Mouse (Mus musculus): ENCODE data around the gene St6gal1.

Gene St6gal1

DNA sequence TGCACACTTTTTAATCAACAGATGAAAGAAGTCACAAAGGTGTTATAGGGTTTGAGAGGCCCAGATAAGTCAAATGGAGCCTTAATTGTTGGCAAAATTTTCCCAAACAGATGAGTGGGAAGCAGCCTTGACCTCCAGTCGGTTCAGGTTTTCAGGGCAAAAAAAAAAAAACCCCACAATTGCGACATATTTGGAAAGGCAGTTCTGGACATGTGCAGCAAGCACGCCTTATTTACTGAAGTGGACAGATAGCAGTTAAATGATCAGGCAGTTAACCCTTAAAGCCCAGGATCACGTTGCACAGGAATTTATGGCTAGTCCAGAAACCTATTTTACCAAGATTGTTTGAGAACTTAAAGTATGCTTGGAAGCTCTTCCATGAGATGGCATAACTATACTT lies 112.8 kb downstream of the St6gal1 start:
- DNase-seq (ENCODE audit: extremely low spot score) = no peak

DNA sequence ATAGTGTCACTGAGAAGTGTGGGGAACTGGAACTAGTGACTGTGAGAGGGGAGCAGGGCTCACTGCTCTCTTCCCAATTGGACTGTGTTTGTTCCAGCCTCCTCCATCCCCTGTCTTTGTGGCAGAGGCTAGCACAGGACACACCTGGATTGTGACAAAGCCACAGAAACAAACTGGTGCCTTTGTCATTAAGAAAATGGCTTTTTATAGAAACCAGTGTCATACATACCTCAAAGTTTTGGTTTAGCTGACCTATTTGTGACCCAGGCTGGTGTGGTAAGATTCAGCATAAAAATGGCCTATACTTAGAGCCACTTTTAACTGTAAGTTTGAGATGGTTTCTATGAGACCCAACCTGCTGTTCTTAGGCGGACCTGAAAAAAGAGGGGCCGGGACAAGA lies 116.7 kb downstream of the St6gal1 start:
- no peak for DNase-seq (ENCODE audit: extremely low spot score)

GRCm38 (mm10) chr16:23350802-23351201 lies 126.3 kb downstream of the St6gal1 start:
- no peak for DNase-seq (ENCODE audit: extremely low spot score)

DNA sequence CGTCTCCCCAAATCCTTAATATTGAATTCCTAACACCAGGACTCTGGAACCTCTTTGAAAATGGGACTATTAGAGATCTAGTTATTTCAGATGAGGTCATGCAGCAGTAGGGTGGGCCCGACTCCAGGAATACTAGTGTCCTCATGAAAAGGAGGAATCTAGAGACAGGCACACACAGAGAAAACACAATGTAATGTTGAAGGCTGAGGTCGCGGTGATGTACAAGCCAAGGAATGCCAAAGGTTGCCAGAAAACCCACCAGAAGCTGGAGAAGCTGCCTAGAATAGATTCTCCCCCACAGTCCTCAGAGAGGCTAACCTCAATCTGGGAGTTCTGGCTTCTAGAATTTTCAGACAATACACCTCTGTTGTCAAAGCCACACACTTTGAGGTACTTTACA lies 136.5 kb downstream of the St6gal1 start:
- DNase-seq (ENCODE audit: extremely low spot score) = no peak

DNA sequence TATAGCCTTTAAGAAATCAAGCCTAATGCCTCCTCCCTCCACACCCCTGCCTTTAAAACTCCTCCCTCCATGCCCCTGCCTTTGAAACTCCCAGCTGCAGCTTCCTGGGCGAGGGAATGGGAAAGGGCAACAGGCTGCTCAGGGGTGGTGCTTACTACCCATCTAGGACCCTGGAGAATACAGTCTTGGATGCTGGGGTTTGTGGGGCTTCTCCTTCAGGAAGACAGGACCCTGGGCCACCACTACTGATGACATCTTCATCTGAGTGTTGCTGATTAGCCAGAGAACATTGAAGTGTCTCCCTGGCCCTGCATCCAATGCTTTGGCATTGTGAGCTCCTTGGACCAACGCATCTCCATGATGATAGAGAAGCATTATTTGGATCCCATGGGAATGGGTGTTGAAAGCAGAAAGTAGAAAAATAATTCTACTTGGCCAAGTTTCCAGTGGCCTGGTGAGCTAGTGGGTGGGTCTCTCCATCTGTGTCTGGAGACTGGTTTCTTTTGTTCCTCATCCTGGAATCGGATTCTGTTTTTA lies 137.0 kb downstream of the St6gal1 start:
- DNase-seq (ENCODE audit: extremely low spot score) = no peak

GRCm38 (mm10) chr16:23364328-23364990 lies 139.9 kb downstream of the St6gal1 start:
- DNase-seq (ENCODE audit: extremely low spot score) = no peak

DNA sequence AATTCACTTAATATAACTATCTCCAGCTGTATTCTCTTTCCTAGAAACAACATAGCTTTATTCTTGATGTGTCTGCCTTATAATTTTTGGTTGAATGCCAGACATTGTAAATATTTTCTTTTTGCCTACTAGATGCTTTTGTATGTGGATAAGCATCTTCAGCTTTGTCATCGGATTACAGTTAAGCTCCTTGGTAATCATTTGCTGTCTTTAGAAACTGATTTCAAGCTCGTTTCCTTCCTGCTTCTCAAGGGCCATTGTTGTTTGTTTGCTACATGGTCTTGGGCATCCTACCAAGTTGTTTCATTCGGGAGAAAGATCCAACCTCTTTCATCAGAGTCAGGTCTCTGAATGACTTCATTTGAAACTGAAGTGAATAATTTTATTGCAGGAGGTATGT lies 144.6 kb downstream of the St6gal1 start:
- no peak for DNase-seq (ENCODE audit: extremely low spot score)

- no peak for DNase-seq (ENCODE audit: extremely low spot score)
Observed at GRCm38 (mm10) chr16:23370724-23371123, 146.2 kb downstream of the St6gal1 start.

DNA sequence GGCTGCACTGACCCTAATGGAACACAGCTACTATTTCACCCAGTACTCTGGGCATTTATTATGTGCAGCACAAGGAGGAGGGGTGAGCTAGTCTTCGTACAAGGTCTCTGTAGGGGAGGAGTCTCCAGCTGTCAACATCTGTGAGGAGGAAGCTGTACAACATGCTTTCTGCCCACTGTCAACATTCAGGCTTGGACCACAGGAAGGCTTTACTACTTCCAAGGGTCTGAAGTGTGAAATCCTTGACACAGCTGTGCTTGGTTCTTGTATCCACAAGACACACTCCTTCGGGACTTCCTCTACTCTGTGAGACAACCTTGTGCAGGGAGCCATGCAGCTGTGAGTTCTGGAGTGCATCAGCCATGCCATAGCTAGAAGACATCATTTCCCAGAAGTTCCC lies 147.8 kb downstream of the St6gal1 start:
- no peak for DNase-seq (ENCODE audit: extremely low spot score)

GRCm38 (mm10) chr16:23374068-23374467 lies 149.5 kb downstream of the St6gal1 start:
- DNase-seq (ENCODE audit: extremely low spot score) = no peak

GRCm38 (mm10) chr16:23374938-23375337 lies 150.4 kb downstream of the St6gal1 start:
- no peak for DNase-seq (ENCODE audit: extremely low spot score)

DNA sequence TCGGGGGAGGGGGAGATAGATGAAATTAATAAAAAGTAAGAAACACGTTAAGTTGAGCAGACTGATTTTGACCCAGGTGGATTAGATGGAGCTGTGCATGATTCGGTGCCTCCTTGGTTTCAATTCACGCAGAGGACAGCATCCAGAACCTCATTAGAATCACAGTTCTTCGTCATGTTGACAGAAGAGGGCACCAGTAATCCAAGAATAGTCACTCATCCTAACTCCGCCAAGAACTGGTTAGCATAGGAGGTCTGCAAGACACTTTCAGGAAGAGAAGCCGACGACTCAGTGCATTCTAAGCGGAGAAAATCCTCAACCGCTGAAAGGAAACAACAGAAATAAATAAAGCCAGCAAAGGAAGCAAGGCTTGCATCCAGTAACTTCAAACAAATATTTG lies 151.6 kb downstream of the St6gal1 start:
- DNase-seq (ENCODE audit: extremely low spot score) = no peak

DNA sequence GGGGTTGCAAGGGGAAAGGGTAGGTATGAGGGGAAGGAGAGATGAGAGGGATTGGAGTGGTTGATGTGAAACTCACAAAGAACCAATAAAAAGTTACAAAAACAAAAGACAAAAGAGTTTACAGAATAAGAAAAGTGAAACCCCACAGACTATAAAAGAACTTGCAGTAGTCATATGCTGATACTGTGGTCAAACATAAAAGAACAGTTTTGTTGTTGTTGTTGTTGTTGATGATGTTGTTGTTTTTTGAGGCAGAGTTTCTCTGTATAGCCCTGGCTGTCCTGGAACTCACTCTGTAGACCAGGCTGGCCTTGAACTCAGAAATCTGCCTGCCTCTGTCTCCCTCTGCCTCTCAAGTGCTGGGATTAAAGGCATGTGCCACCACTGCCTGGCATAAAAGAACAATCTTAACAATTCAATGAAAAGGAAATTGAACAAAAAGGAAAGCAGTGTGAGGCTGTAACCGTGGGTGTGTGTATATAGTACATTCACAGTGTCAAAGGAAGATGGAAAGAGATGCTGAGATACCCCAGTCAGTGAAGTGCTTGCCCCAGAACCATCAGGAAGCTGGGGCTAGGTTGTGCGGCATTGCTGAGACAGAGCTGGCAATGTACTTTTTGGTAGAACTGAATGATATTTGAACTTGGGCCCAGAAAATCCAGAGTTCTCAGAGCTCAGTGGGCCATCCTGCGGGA lies 155.1 kb downstream of the St6gal1 start:
- no peak for DNase-seq (ENCODE audit: extremely low spot score)

DNA sequence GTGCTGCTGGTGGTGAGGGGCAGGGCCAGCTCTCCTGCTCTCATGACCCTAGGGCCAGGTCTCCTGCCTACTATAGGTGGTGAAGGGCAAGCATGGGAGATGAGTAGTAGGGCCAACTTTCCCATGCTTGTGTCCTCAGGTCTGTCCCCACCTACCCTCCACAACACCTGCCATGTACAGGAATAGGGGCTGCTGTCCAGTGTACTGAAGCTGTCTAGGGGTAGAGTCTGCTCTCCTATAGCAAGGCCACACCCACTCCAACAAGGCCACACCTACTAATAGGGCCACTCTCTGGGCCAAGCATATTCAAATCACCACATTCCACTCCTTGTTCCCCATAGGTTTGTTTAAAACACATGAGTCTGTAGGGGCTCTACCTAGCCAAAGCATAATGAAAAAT lies 159.8 kb downstream of the St6gal1 start:
- no peak for DNase-seq (ENCODE audit: extremely low spot score)

- DNase-seq (ENCODE audit: extremely low spot score) = no peak
Observed at GRCm38 (mm10) chr16:23397931-23398330, 173.4 kb downstream of the St6gal1 start.

DNA sequence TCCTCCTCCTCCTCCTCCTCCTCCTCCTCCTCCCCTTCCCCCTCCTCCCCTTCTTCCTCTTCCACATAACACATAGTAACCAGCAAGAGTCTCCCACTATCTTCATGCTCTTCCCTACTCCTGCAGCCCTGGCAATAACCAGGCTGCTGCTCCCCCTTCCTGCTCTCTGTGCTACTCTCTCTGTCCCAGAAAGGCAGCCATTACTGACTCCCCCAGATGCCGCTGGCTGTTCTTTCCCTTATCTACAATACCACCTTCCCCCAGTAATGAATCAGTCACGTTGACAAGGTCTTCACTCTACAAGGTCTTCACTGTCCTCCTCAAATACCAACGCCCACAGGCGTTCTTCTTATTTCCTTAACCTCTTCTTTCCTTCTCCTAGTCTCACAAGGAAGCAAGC lies 176.9 kb downstream of the St6gal1 start:
- DNase-seq (ENCODE audit: extremely low spot score) = peak; percentile 9

- no peak for DNase-seq (ENCODE audit: extremely low spot score)
Observed at GRCm38 (mm10) chr16:23401959-23402358, 177.4 kb downstream of the St6gal1 start.

GRCm38 (mm10) chr16:23403008-23403755 lies 178.6 kb downstream of the St6gal1 start:
- DNase-seq (ENCODE audit: extremely low spot score) = peak; percentile 78
